In the genomic region with DNA sequence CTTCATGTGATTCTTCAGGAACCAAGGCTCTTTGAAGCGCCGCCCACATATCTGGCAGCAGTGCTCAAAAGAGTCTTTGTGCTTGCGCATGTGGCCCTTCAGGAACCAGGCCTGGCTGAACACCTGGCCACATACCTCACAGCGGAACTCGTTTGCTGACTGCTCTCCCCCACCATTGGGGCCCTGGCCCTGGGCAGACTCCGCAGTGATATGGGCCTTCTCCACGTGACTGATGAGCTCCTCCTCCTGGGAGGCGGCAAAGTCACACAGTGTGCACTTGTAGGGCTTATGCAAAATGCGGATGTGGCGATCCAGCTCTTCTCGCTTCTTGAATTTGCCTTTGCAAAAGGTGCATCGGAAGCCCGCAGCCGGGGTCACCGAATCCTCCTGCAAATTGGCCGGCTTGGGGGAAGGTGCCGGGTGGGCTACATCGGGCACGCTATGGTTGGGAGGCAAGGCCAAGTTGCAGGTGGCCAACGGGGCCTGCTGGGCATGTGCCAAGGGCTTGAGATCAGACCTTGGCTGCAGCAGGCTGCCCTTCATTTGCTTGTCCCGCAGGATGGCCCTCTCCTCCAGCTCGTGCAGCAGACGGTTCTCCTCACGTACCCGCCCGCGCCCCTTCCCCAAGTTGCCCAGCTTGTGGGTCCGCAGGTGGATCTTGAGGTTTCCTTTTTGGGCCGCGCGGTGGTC, we compare ENCODE assay signal across 8 mouse cellular contexts.
DNase-seq lines count a peak whose midpoint lies in the region; ATAC-seq lines count a peak whose summit lies in the region.

No protein-coding gene starts in this region.

- H3K36me3 ChIP-seq in kidney, embryonic 14.5 days (ENCODE audit: control insufficient read depth, insufficient read depth, low read length), result no peaks in the 10 kb centered on the region

- peaks cover 10% of the 10 kb centered on the region; the same call in 1 of the 2 replicates for H3K4me1 ChIP-seq in kidney, embryonic 14.5 days (ENCODE audit: control insufficient read depth, insufficient read depth, low read length)

- H3K9ac ChIP-seq in kidney, embryonic 14.5 days (ENCODE audit: low read depth, low read length), result no peak overlapping the region

- H3K27ac ChIP-seq in kidney, embryonic 14.5 days (ENCODE audit: low read depth, low read length), result no peak overlapping the region

- peak; percentile 59 for ATAC-seq in kidney, embryonic 14.5 days (ENCODE audit: low FRiP score, low TSS enrichment)
- ATAC-seq in megakaryocyte progenitor cell, adult 5-6 weeks (replicated peaks; ENCODE audit: poor library complexity), result peak; percentile 54
- ATAC-seq in megakaryocyte-erythroid progenitor cell, adult 5-6 weeks (replicated peaks; ENCODE audit: low FRiP score, low TSS enrichment, poor library complexity, severe bottlenecking), result no peak

- WGBS in kidney, embryonic 14.5 days, result 79% methylated on average over 31 of the region's 31 CpGs

- H3K27me3 ChIP-seq in kidney, embryonic 14.5 days (ENCODE audit: control insufficient read depth, insufficient read depth, low read length), result no peaks in the 10 kb centered on the region

- H3K4me3 ChIP-seq in kidney, embryonic 14.5 days (ENCODE audit: low read length), result no peak overlapping the region

- no peaks in the 10 kb centered on the region for H3K9me3 ChIP-seq in kidney, embryonic 14.5 days (ENCODE audit: control insufficient read depth, low read length)

- H3K4me2 ChIP-seq in kidney, embryonic 14.5 days (replicated peaks; ENCODE audit: low read depth, low read length), result no peak overlapping the region

- no peak for DNase-seq in kidney, adult 8-10 months
- peak; percentile 28 for DNase-seq in CD4-positive, CD25-positive, alpha-beta regulatory T cell, adult 2 months (ENCODE audit: low read depth, low spot score)
- DNase-seq in T-cell, adult 2 months (ENCODE audit: low spot score), result peak; percentile 37
- DNase-seq in right cerebral cortex, postnatal 14 days, result no peak
- no peak for DNase-seq in kidney, postnatal 25 days

Comparison
In these comparisons a context has a peak if more than half of its experiments do, and no peak if none do; other contexts are left out.
1. DNase-seq: peak in CD4-positive, CD25-positive, alpha-beta regulatory T cell, adult 2 months (single experiment) and T-cell, adult 2 months (single experiment); none in kidney, adult 8-10 months (0 of 2), right cerebral cortex, postnatal 14 days (single experiment) and kidney, postnatal 25 days (0 of 2).